Mouse (Mus musculus): Measurements from ENCODE around the gene Tnks1bp1. TPM values are rescaled to one million over a fixed set of nuclear protein-coding genes. Genes with fewer than 3 reads are reported as not detected.

The Tnks1bp1 gene
- total RNA-seq (2022), result 100 to 1,000 TPM; 160 to 169 (median 163) TPM

DNA sequence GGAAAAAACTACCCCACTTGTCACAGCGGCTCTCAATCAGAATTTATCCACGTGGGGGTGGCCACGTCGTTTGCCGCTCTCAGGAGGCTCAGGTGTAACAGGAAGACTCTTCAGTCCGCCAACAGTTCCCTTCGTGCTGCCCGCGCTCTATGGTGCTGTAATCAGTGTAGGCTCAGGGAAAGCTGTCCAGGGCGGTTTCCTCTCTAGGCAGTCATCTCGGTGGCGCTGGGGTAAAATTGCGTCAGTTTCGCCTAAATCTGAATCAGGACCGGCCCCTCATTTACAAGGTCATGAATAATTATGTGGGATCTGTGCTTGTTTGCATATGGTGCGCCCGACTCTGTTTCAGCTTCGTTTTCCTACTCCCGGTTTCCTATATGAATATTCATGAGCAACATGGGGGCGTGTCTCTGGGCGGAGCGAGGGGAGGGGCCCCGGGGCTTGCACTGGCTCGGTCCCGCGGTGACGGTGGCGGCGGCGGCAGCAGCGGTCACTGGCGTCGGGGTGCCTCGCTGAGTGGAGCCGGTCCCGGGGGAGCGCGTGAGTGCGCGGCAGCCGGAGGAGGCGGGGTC lies at the start of gene Tnks1bp1:
Gene Tnks1bp1, plus strand, starts transcription at position 427 of the 572 bp plus-strand sequence.
- peak; percentile 95 to 96 for DNase-seq (ENCODE audit: low spot score in 2 of 2)

DNA sequence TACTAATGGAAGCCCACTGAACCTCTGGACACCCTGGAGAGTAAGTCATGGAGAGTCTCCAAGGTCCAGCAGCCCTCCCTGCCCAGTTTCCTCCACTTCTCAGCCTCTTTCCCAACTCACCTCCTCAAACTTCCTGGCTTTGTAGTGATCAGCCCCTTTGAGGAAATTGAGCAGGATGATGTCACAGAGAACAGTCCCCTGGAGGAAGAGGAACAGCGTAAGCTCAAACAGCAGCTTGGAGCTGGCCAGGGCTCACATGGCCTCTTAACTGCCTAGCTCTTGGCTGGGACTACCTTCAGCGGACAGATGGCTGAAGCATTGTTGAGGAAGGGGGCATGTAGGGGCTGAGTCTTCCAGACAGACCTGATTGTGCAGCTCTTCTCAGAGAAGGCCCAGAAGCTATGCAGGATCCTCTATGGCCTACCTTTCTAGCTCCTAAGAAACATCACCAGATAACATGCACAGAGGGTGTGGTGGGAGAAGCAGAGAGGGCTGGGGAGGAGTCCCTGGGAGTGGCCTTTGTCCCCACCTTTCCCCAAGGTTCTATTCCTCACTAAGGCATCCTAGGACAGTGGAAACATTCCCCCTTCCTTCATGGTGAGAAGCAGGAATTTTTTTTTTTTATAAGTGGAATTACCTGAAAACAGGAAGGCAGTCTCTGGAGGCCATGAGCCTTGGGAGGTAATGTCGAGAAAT lies 48.2 kb upstream of the Tnks1bp1 start:
- DNase-seq (ENCODE audit: low spot score in 2 of 2), result no peak

DNA sequence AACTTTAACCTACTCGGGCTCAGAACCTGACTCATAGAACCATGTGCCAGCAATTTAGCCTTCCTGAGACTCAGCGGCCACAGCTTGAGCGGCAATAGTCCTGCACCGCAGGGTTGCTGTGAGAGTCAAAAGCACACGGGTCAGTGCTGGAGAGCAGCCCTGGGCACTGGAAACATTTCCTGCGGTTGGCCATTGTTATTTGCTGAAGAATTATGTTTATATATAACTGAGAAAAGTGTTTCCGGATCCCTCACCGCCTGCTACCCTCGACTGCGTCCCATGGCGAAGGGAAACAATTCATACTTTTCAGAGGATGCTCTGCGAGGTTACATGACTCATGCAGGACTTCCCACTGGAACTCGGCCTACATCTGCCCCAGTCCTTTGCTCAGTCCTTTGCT lies 46.3 kb upstream of the Tnks1bp1 start:
- no peak for DNase-seq (ENCODE audit: low spot score in 2 of 2)

DNA sequence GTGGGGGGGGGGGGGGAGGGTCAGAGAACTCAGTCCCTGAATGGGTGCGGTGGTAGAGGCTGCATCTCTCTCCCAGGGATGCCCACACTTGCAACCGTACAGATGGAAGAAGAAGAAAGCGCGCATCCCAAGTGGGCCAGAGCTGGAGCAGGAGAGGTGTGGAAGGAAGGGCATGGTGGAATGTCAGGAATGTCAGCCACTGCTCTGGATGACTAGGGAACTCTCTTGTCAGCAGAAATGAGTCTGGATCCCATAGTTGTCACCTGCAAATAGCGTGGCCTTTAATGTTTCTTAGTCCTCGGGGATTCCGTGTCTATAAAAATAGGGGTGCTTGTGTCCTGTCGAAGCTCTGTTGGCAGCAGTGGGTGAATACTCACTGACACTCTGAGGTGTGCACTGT lies 45.2 kb upstream of the Tnks1bp1 start:
- no peak for DNase-seq (ENCODE audit: low spot score in 2 of 2)

DNA sequence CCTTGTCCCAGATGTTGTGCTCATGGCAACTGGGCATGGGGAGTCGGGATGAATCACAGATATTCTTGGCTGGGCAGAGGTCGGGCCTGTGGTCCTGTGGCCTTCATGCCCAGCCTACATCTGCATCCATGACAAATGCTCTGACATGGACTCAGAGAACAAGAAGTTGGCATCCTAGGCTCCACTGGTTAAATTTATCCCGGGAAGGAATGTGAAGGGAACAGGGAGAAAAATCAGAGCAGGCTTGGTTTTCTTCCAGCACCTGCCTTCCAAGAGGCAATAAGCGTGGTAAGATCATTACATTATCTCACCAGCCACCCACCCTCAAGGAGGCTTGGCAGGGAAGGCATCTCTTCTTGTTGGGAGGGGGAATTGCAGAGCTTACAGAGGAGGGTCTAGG lies 43.5 kb upstream of the Tnks1bp1 start:
- DNase-seq (ENCODE audit: low spot score in 2 of 2), result peak in 1 of 2 experiments; percentile 15

DNA sequence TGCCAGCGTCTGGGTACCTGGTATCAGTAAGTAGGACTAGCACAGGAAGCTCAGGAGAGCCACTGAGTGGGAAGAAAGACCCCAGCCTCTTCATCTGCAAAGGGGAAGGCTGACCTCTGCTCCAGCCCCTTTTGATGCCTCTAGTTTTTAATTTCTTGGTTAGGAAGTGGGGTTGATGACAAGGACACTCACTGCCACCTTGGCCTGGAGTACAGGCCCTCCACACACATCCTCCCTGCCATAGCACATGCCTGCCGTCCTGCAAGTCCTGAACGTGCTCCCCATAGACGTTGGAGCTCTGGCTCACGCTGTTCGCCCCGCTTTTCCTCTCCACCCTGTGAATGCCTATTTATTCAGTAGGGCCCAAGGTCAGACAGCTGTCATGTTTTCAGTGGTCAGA lies 41.2 kb upstream of the Tnks1bp1 start:
- no peak for DNase-seq (ENCODE audit: low spot score in 2 of 2)

DNA sequence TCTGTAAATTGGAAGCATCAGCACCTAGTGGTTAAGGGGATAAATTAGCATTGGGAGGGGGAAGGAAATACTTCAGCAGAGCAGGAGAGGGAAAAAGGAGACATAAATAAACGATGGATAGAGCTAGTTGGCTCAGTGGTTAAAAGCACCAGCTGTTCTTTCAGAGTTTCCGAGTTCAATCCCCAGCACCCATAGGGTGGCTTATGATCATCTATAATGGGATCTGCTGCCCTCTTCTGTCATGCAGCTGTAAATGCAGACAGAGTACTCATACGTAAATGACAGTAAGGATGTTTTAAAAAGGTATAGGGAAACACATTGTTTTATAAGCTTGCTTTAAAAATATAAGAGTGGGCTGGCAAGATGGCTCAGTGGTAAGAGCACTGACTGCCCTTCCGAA lies 40.1 kb upstream of the Tnks1bp1 start:
- DNase-seq (ENCODE audit: low spot score in 2 of 2), result peak in 1 of 2 experiments; percentile 27

DNA sequence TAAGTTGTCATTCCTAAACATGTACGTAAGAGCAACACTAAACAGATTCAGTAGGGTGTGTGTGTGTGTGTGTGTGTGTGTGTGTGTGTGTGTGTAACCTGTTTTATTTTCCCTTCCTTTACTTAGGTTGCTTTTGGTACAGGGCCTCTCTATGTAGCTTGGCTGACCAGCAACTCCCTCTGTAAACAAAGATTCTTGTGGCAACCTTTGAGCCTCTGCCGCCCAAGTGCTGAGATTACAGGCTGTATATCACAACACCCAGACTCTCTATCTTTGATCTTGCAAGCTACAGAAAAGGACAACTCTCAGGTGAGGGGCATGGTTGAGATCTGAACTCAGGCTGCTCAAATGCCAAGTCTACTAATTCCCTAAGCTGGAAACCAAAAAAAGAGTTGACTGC lies 38.6 kb upstream of the Tnks1bp1 start:
- no peak for DNase-seq (ENCODE audit: low spot score in 2 of 2)

DNA sequence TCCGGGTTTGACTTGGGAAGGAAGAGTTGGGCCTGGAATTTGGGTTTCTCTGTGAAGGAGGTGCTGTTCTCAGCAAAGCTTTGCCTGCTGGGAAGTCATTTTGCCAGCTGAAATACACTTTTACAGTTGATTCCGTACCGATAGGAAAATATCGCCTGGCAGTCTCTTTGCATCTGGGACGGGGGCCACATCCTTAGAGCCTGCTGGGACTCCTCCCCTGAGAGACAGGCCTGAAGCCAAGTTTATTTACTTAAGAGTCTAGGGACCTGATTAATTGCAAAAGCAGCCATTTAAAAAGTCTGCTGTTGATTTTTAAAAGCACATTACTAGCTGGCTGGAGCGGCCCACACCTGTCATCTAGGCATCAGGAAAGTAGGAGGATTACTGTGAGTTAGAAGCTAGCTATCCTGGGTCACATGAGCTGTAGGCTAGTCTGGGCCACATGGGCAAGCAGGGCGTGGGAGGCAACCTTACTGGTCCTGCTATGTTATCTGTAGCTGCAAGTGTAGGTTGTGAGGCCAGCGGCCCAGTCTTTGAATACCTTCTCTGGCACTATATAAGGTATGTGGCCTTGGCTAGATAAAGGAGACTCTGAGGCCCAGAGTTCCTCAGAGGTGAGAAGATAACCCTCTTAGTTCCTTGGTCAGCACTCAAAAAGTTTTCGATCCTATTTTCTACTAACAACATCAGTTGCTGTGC lies 35.8 kb upstream of the Tnks1bp1 start:
- DNase-seq (ENCODE audit: low spot score in 2 of 2), result no peak

DNA sequence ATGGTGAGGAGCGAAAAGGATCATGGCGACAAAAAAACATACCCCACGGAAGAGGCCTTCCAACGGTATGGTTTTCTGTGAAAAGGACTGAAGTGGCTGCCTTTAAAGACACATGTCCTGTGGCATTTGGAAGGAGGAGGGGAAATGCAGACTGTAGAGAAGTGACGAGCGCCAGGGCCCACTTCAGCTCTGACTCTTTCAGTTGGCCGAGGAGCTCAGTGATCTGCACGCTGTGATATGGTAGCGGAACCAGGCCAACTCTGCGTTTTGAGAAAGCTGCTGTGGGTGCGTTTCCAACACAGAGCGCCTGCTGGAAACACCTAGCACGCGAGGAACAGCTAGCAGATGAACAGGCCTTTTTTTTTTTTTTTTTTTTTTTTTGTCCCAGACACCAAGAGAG lies 35.1 kb upstream of the Tnks1bp1 start:
- peak in 1 of 2 experiments; percentile 30 for DNase-seq (ENCODE audit: low spot score in 2 of 2)

DNA sequence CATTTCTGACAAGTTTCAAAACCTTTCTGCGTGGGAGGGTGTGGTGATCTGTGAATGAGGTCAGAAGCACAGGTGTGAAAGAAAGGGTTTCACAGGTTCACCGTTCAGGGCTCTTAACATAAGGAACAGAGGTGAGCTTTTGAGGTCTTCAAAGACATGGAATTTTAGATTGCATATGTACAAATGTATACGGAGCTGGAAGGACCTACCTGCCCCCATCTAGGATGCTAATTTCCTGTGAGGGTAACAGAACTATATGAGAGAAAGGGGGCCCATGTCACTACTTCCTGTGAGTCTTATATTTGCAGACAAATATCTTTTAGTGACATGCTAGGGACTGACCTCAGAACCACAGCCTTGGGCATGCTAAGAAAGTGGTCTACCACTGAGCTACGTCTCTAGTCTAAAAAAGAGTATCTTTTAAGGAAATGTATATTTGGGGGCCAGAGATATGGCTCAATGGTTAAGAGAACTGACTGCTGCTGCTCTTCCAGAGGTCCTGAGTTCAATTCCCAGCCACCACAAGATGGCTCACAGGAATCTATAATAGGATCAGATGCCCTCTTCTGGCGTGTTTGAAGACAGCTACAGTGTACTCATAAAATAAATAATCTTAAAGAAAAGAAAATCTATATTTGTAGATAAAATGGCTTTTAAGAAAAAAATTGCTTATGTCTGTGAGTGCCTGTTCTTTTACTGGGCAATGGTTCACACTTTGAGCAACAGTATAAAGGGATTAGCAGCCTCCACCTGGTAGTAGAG lies 33.8 kb upstream of the Tnks1bp1 start:
- DNase-seq (ENCODE audit: low spot score in 2 of 2), result no peak

DNA sequence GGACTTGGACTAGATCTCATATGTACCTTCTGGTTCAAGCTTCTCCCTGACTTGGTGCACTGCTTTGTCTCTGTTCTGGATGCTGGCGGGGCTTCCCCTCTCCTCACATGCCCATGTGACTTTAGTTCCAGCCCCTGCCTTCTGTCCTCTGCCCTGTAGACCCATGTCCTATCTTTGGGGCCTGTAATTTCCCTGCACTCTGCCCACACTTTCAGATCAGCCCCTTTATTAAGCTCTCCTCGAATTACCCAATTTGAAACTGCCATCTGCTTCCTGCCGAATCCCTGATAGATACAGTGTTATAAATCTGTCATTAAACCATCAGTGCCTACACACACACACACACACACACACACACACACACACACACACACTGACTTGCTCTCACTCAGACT lies 33.2 kb upstream of the Tnks1bp1 start:
- DNase-seq (ENCODE audit: low spot score in 2 of 2), result peak; percentile 42 to 51

DNA sequence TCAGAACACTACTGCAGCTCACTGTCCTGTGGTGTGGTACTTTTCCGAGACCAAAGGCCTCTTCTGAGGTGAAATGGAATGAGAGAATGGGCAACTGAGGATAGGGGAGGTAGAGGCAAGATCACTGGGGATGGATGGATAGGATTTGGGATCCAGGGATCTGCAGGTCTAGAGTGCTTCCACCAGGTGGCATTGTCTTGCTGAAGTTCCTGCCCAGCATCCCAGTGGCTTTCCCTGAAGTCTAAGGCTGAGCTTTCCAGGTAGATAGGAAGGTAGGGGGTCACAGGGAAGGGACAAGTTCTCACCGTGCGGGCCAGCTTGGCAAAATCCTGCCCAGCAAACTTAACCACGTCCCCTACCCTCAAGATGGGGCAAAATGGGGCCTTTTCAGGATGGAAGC lies 25.8 kb upstream of the Tnks1bp1 start:
- DNase-seq (ENCODE audit: low spot score in 2 of 2), result no peak

DNA sequence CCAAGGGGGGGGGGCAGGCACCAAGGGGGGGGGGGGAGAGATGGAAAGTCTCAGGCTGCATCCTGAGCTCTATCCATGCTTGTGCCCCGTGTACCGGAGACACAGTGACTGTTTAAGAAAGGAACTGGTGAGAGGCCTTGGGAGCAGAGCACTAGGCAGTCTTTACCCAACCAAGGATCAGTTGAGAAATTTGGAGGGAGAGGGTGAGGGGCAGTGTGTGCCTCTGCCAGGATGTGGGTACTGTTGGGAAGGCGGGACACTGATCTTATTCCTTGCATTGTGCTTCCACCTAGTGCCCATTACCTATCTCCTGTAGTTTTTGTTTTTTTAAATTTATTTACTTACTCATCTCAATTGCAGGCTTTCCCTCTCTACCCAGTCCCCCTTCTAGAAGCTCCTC lies 21.6 kb upstream of the Tnks1bp1 start:
- no peak for DNase-seq (ENCODE audit: low spot score in 2 of 2)

DNA sequence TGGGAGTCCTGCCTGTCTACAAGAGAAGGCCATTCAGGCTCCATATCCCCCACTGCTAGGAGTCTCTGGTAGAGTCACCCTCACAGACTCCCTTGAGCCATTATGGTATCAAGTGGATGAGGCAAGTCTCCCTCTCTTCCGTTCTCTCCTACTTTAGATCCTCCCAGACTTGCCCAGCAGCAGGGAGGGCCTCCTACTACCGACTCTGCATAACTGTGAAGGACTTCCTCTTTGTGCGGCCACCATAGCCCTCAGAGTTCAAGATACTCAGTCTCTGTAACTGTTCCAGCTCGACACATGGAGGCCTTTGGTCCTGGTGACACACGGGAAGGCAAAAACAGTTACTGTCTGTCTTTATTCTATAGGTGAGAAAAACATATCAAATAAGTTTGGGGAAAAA lies 20.5 kb upstream of the Tnks1bp1 start:
- no peak for DNase-seq (ENCODE audit: low spot score in 2 of 2)

DNA sequence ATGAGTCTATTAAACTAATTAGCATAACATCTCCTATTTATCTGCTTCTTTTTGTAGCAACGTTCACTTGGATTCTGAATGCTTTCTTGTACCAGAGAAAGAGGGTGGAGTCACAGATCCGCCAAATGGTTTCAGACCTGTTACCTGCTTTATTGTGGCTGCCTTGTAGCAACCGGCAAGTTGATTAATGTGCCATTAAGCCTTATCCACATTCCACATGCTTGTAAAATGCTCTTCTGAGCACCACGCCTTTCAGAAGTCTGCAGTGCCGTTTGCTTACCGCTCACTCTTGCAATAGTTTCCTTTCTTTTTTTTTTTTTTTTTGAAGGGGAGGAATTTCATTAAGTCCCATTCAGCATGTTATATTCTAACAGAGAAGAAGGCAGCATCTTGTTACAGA lies 17.9 kb upstream of the Tnks1bp1 start:
- DNase-seq (ENCODE audit: low spot score in 2 of 2), result no peak

DNA sequence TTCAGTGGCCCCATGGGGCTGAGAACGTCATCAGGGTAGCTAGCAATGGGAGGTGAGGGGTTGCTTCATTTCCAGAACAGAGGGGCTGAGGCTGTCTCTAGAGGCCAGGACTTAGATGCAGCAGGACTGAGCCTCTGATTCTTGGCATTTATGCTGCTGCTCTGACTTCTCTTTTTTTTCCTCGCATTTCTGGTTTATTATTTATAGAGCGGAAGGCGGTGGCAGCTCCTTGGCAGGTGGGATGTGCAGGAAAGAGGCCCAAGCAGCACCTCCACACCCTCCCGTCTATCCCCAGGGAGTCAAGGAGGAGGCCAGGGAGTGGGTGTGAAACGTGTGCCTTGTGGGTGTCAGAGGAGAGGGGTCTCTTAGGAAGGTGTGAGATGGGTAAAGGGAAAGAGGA lies 16.8 kb upstream of the Tnks1bp1 start:
- DNase-seq (ENCODE audit: low spot score in 2 of 2), result no peak

DNA sequence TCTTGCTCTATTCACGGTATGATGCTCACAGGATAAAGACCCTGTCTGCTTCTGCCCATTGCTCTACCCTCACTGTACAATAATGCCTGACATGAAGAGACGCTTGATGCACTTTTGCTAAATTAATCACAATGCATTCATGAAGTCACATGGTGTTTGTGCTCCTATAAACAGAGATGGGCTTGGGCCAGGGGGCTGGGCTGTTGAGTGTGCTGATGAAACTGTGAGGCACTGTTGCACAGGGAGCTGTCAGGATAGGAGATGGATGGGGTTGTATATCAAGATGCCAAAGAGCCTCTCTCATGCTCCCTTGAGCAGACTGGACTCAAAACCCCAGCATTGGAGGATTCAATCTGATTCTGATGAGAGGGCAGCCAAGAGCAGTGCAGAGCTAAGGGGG lies 14.7 kb upstream of the Tnks1bp1 start:
- DNase-seq (ENCODE audit: low spot score in 2 of 2), result no peak

DNA sequence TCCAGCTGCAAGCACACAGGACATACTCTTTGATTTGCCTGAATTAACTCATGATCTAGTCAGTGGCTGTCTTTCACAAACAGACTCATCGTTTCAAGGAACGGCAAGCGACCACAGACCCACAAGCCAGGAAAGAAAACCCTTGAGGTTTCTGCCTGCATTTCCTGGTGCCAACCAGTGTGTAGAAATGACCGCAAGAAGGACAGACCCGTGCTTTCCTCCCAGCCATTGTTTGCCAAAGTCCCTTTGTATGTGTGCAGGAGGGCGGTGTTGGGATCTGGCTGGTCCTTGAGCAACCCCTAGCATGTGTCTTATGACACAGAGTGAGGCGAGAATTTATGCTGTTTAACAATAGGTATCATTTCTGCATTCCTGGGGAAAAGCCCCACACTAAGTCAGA lies 13.7 kb upstream of the Tnks1bp1 start:
- no peak for DNase-seq (ENCODE audit: low spot score in 2 of 2)

DNA sequence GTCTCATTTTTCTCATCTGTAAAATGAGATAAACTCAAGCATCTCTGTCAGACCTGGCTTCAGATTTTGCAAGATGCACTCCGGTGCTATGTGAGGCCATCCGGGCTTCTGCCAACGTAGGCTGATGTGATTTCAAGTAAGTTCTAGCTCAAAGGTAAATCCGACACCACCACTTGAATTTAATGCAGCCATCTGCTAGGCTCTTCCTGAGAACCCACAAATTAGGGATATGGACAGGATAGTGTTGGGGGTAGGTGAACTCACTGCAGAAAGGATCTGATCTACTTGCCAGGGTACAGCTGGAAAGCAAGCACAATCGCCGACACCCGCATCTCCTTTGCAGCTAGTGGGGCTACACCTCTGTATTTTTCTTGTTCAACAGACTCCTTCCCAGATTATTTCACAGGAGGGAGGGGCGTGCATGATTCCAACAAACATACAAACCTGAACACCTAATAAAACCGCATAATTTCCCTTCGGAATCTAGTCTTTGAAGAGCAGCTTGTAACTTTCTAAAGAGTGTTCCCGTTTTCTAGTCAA lies 11.2 kb upstream of the Tnks1bp1 start:
- no peak for DNase-seq (ENCODE audit: low spot score in 2 of 2)

DNA sequence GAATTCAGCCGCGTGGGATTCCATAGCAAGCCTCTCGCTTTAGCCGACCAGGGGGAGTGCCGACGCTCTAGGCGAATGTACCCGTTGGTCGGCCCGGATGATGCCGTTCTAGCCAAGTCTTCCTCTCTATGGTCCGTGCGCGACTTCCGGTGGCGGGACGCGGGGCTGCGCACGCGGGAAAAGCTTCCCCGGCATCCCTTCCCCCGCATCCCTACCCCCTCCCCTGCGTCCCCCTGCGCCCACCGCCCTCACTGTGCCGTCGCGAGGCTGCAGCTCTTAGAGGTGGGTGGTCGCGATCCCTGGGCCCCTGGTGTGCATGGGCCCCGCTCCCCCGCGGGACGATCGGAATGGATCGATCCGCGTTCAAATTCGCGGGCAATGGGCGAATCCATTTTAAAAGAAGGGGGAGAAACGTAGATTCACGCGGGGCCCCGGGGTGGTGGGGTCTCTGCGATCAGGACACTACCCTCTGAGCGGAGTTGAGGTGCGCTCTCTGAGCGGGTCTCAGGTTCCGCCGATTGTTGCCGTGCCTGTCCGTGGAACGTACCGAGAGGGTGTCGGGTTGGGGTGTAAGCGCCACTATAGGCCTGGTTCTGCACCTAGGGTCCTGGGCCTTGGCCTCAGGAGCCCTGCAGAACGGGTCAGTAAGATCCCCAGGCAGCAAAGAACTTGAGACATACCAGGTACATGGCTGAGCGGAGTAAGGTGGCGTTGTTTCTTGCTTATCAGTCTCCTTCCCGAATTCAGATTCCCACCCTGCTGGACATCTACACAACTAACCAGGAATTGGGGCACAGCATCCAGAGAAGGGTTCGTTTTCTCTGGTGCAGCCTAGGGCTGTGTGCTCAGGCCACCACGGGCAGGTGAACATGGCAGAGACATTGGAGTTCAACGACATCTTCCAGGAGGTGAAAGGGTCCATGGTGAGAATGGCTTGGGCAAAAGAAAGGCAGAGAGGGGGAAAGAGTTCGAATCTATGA lies 10.5 kb upstream of the Tnks1bp1 start, which contains the start of the genes Ssrp1 and P2rx3:
Gene Ssrp1, plus strand, starts transcription at position 188 of the 980 bp plus-strand sequence.
Gene P2rx3, minus strand, starts transcription at position 416 of the 980 bp plus-strand sequence.
- peak; percentile 85 to 93 for DNase-seq (ENCODE audit: low spot score in 2 of 2)

All from layer of hippocampus, adult 8-10 months (tissue).